In the genomic region with DNA sequence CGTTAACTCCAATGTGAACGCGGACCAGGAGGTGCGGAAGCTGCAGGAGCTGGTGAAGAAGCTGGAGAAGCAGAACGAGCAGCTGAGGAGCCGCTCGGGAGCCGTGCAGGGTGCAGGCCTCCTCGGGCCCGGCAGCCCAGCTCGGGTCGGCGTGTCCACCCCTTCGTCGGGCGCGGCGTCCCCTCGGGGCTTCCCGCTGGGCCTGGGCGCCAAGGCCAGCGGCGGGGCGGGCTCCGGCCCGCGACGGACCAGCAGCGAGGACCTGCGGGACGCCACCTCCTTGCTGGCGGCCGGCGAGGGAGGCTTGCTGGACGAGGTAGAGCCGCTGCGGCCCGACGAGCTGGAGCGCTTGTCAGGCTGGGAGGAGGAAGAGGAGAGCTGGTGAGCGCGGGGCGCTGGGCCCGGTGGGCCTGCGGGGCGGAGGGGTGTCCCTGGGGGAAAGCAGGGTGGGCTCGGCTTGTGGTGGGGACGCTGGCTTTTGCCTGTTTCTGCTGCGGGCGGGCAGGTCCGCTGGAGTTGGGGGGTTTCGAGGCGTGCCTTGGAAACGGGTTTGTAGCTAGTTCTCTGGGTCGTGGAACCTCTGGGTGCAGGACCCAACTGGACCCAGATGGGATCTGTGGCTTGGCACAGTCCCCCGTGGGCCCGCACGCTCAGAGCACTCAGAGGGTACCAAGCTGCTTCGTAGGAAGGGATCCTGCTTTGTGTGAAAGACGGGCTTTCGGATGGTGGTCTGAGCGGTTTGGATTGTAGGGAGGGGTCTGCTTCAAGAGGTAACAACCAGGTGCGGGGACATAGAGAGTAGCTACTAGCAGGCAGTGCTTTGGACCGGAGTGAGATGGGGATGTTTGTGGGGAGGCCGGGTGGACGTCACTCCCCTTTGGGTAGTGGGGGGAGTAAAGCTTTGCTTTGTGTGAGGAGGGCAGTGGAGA, we compare ENCODE assay signal across 8 mouse cellular contexts. TPM values are rescaled to one million over a fixed set of nuclear protein-coding genes. Genes with fewer than 3 reads are reported as not detected.
A peak's percentile ranks its signal among the peaks of the same experiment; 100 is the strongest.
DNase-seq lines count a peak whose midpoint lies in the region; TF ChIP-seq lines count a peak whose summit lies in the region.

No protein-coding gene starts in this region.

- TF ChIP-seq CTCF in cortical plate, adult 2 months (IDR thresholded peaks at IDR 0.05; ENCODE audit: extremely low read depth, insufficient read depth, low read length): no peak

- DNase-seq in A20 (ENCODE audit: low read depth, low spot score) (peak; percentile 43), adipocyte (ENCODE audit: low spot score) (no peak)
- peak; percentile 54 for DNase-seq in CD4-positive, CD25-positive, alpha-beta regulatory T cell, adult 2 months (ENCODE audit: low read depth, low spot score)
- DNase-seq in heart, adult 9 months (ENCODE audit: low spot score in 2 of 2): peak; percentile 41 to 44
- peak; percentile 11 to 46 for DNase-seq in kidney, postnatal 36 days
- peak; percentile 59 for DNase-seq in lung, postnatal 10 days
- peak; percentile 58 to 60 for DNase-seq in right cerebral cortex, postnatal 10 days (ENCODE audit: low spot score in 2 of 2)

- no peak for TF ChIP-seq POLR2A in cortical plate, adult 2 months (IDR thresholded peaks at IDR 0.05; ENCODE audit: extremely low read depth, insufficient read depth, low read length)

- H3K4me1 ChIP-seq in cortical plate, adult 2 months (ENCODE audit: control insufficient read depth, insufficient read depth, low read length): peaks cover 8% of the 10 kb centered on the region

- peak overlapping the region; percentile 82 for H3K4me3 ChIP-seq in cortical plate, adult 2 months (ENCODE audit: insufficient read depth, low read length)

- peak overlapping the region; percentile 100 for H3K27ac ChIP-seq in cortical plate, adult 2 months (ENCODE audit: insufficient read depth, low read length)

RNA-seq across cellular contexts. Expression of a gene that starts 0.8 kb away (rescaled TPM):
- polyA plus RNA-seq in cortical plate, adult 2 months (2012; rRNA removed): 12.9 and 14.7 TPM in 2 replicates

RNA-seq across cellular contexts. Expression of a gene that starts 46.6 kb away (rescaled TPM):
- 2.0 TPM in 2 replicates for polyA plus RNA-seq in cortical plate, adult 2 months (2012; rRNA removed)

RNA-seq across cellular contexts. Expression of a gene that starts 59.6 kb away (rescaled TPM):
- not detected in 2 replicates for polyA plus RNA-seq in cortical plate, adult 2 months (2012; rRNA removed)
